Mouse (Mus musculus): ENCODE data around the gene Sbf1. TPM values are rescaled to one million over a fixed set of nuclear protein-coding genes. Genes with fewer than 3 reads are reported as not detected.

Gene Sbf1
- polyA plus RNA-seq, 1 experiment from 2014 or later: 35.1 TPM

DNA sequence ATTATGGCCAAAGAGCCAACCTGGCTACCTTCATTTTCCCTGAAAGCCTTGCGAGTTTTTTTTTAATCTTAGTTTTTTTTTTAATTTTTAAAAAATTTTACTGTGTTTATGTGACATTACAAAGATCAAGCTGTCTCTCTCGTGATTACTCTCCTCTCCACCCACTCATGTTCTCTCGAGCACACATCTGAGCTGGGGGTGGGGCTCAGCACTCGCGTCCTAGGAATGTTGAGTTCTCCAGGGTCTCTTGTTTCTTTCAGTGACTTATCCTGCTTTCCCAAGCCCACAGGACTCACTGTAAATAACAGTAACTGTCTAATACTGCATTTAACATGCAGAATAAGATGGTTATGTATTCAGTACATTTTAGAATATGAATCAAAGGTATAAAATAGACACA is 50.6 kb downstream of the Sbf1 start:
- ATAC-seq: no peak
- Histone ChIP-seq H3K36me3 (peaks cover 9% of the 10 kb centered on the region), H3K4me1 (replicated peaks) (no peaks in the 10 kb centered on the region), H3K4me2 (replicated peaks) (no peak overlapping the region), H3K9me3 (no peaks in the 10 kb centered on the region), H3K27ac (no peak overlapping the region), H3K4me3 (replicated peaks) (no peak overlapping the region), H3K27me3 (replicated peaks) (no peaks in the 10 kb centered on the region), H3K9ac (no peak overlapping the region)
- 72% methylated on average over 5 of the region's 5 CpGs for WGBS

- Histone ChIP-seq H3K9ac (no peak overlapping the region), H3K36me3 (0 out of 2 replicates have a peak, but pooled peaks cover 7% of the 10 kb centered on the region), H3K27me3 (replicated peaks) (no peaks in the 10 kb centered on the region), H3K4me2 (replicated peaks) (no peak overlapping the region), H3K9me3 (no peaks in the 10 kb centered on the region), H3K4me1 (replicated peaks) (no peaks in the 10 kb centered on the region), H3K27ac (no peak overlapping the region), H3K4me3 (replicated peaks) (no peak overlapping the region)
- 94% methylated on average over 5 of the region's 5 CpGs for WGBS
- ATAC-seq: no peak
Measured at GRCm38 (mm10) chr15:89258997-89259396, 56.1 kb downstream of the Sbf1 start.

- 0 out of 2 replicates have a peak, but pooled peaks cover 4% of the 10 kb centered on the region for H3K36me3 ChIP-seq
- WGBS: 93% methylated on average over 4 of the region's 4 CpGs
- H3K4me3 ChIP-seq (replicated peaks): no peak overlapping the region
- H3K4me1 ChIP-seq (replicated peaks): no peaks in the 10 kb centered on the region
- H3K9ac ChIP-seq: no peak overlapping the region
- H3K27ac ChIP-seq: no peak overlapping the region
- H3K4me2 ChIP-seq (replicated peaks): no peak overlapping the region
- no peaks in the 10 kb centered on the region for H3K9me3 ChIP-seq
- no peak for ATAC-seq
- no peaks in the 10 kb centered on the region for H3K27me3 ChIP-seq (replicated peaks)
Measured at GRCm38 (mm10) chr15:89255330-89255729, 59.8 kb downstream of the Sbf1 start.

- Histone ChIP-seq H3K27ac (no peak overlapping the region), H3K4me1 (replicated peaks) (no peaks in the 10 kb centered on the region)
- WGBS: 81% methylated on average over 6 of the region's 6 CpGs
Measured at GRCm38 (mm10) chr15:89249063-89249462, 66.0 kb downstream of the Sbf1 start.

DNA sequence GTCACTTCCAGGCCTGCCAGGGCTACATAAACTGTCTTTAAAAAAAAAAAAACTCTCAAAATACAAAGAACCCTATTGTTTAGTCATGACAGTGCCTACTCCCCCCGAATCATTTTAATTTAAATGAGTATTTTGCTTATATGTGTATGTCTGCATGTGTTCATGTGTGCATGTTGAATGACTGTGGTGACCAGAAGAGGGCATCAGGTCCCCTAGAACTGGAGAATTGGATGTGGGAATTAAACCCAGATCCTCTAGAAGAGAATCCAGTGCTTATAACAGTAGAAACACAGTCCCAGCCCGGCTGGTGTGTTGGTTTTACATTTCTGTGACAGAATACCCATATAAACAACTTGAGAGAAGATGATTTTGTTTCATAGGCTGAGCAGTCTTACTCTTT is 74.1 kb downstream of the Sbf1 start:
- no peak for ATAC-seq
- 63% methylated on average over 2 of the region's 2 CpGs for WGBS
- Histone ChIP-seq H3K4me2 (replicated peaks) (no peak overlapping the region), H3K27me3 (replicated peaks) (no peaks in the 10 kb centered on the region), H3K36me3 (no peaks in the 10 kb centered on the region), H3K9ac (no peak overlapping the region), H3K4me1 (replicated peaks) (no peaks in the 10 kb centered on the region), H3K4me3 (replicated peaks) (no peak overlapping the region), H3K27ac (no peak overlapping the region), H3K9me3 (no peaks in the 10 kb centered on the region)

More at GRCm38 (mm10) chr15:89249063-89249462, 66.0 kb downstream of the Sbf1 start:
- H3K27me3 ChIP-seq (replicated peaks): no peaks in the 10 kb centered on the region
- no peaks in the 10 kb centered on the region for H3K36me3 ChIP-seq
- no peak for ATAC-seq
- H3K9me3 ChIP-seq: no peaks in the 10 kb centered on the region
- H3K4me3 ChIP-seq (replicated peaks): no peak overlapping the region
- H3K9ac ChIP-seq: no peak overlapping the region
- no peak overlapping the region for H3K4me2 ChIP-seq (replicated peaks)

DNA sequence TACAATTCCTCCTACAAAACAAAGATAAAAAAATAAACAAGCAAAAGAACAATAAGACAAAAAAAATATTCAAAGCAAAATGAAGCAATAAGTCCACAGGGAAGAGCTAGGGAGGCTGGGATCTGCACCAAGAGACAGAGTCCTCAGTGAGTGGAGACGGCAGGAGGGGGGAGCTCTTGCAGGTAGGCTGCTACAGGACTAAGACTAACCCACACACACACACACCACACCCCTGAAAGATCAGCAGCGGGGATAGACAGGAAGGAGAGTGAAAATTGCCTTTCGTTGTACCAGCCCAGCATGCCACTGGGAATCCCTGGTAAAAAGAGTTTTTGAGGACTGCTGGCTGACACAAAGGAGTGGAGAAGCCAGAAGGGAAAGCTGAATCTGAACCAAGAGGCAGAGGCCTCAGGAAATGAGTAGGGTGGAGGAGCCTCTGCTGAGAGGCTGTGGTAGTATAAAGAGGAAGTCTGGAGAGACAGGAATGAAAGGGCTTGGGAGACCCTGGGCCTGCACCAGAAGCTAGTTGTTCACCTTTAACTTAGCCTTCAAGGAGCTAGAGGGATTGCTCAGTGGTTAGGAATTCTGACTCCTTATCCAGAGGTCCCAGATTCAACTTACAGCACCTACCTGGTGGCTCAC is 75.2 kb downstream of the Sbf1 start:
- H3K4me1 ChIP-seq (replicated peaks): no peaks in the 10 kb centered on the region
- 60% methylated on average over 3 of the region's 3 CpGs for WGBS
- no peak overlapping the region for H3K4me2 ChIP-seq (replicated peaks)
- H3K4me3 ChIP-seq (replicated peaks): no peak overlapping the region
- H3K27me3 ChIP-seq (replicated peaks): no peaks in the 10 kb centered on the region
- ATAC-seq: no peak
- H3K36me3 ChIP-seq: no peaks in the 10 kb centered on the region
- no peak overlapping the region for H3K9ac ChIP-seq
- H3K9me3 ChIP-seq: no peaks in the 10 kb centered on the region
- no peak overlapping the region for H3K27ac ChIP-seq

Other genes with a start within 250 kb of the Sbf1 start
- gene Trabd, start 240.2 kb downstream of the Sbf1 start, polyA plus RNA-seq (2015; fragmentation: Nextera tagmentation; extraction: Ambion mirVana): 46.4 and 56.6 TPM in 2 replicates
- gene Selenoo, start 226.2 kb downstream of the Sbf1 start, polyA plus RNA-seq (2015; fragmentation: Nextera tagmentation; extraction: Ambion mirVana): 15.9 and 17.6 TPM in 2 replicates
- 10.5 and 12.6 TPM in 2 replicates for gene Tubgcp6, start 192.2 kb downstream of the Sbf1 start, polyA plus RNA-seq (2015; fragmentation: Nextera tagmentation; extraction: Ambion mirVana)
- 20.3 and 20.8 TPM in 2 replicates for gene Hdac10, start 186.6 kb downstream of the Sbf1 start, polyA plus RNA-seq (2015; fragmentation: Nextera tagmentation; extraction: Ambion mirVana)
- 3.6 and 4.2 TPM in 2 replicates for gene Mapk12, start 174.6 kb downstream of the Sbf1 start, polyA plus RNA-seq (2015; fragmentation: Nextera tagmentation; extraction: Ambion mirVana)
- 5.8 and 6.0 TPM in 2 replicates for gene Mapk11, start 165.7 kb downstream of the Sbf1 start, polyA plus RNA-seq (2015; fragmentation: Nextera tagmentation; extraction: Ambion mirVana)
- 107 and 118 TPM in 2 replicates for gene Plxnb2, start 134.5 kb downstream of the Sbf1 start, polyA plus RNA-seq (2015; fragmentation: Nextera tagmentation; extraction: Ambion mirVana)
- 12.1 and 13.1 TPM in 2 replicates for gene Dennd6b, start 118.8 kb downstream of the Sbf1 start, polyA plus RNA-seq (2015; fragmentation: Nextera tagmentation; extraction: Ambion mirVana)
- gene Ppp6r2, start 103.8 kb downstream of the Sbf1 start, polyA plus RNA-seq (2015; fragmentation: Nextera tagmentation; extraction: Ambion mirVana): 21.6 and 23.9 TPM in 2 replicates
- gene Adm2, start 7.4 kb upstream of the Sbf1 start, polyA plus RNA-seq (2015; fragmentation: Nextera tagmentation; extraction: Ambion mirVana): 1.4 and 1.5 TPM in 2 replicates
- 0.32 and 0.36 TPM in 2 replicates for gene Miox, start 19.1 kb upstream of the Sbf1 start, polyA plus RNA-seq (2015; fragmentation: Nextera tagmentation; extraction: Ambion mirVana)
- gene Lmf2, start 40.3 kb upstream of the Sbf1 start, polyA plus RNA-seq (2015; fragmentation: Nextera tagmentation; extraction: Ambion mirVana): 55.2 and 58.0 TPM in 2 replicates
- 131 and 138 TPM in 2 replicates for gene Ncaph2, start 40.4 kb upstream of the Sbf1 start, polyA plus RNA-seq (2015; fragmentation: Nextera tagmentation; extraction: Ambion mirVana)
- 10.4 and 12.8 TPM in 2 replicates for gene Sco2, start 58.5 kb upstream of the Sbf1 start, polyA plus RNA-seq (2015; fragmentation: Nextera tagmentation; extraction: Ambion mirVana)
- 1.4 and 1.5 TPM in 2 replicates for gene Tymp, start 61.7 kb upstream of the Sbf1 start, polyA plus RNA-seq (2015; fragmentation: Nextera tagmentation; extraction: Ambion mirVana)
- gene Odf3b, start 64.0 kb upstream of the Sbf1 start, polyA plus RNA-seq (2015; fragmentation: Nextera tagmentation; extraction: Ambion mirVana): 0.37 and 0.67 TPM in 2 replicates
- not detected in 2 replicates for gene Klhdc7b, start 69.6 kb upstream of the Sbf1 start, polyA plus RNA-seq (2015; fragmentation: Nextera tagmentation; extraction: Ambion mirVana)
- 0.72 TPM in 1 of 2 replicates, not detected in the other for gene Syce3, start 95.2 kb upstream of the Sbf1 start, polyA plus RNA-seq (2015; fragmentation: Nextera tagmentation; extraction: Ambion mirVana)
- 0.47 and 0.69 TPM in 2 replicates for gene Cpt1b, start 110.6 kb upstream of the Sbf1 start, polyA plus RNA-seq (2015; fragmentation: Nextera tagmentation; extraction: Ambion mirVana)
- 2.5 and 2.8 TPM in 2 replicates for gene C730034F03Rik, start 114.3 kb upstream of the Sbf1 start, polyA plus RNA-seq (2015; fragmentation: Nextera tagmentation; extraction: Ambion mirVana)
- not detected in 2 replicates for gene Gm44502, start 114.4 kb upstream of the Sbf1 start, polyA plus RNA-seq (2015; fragmentation: Nextera tagmentation; extraction: Ambion mirVana)
- gene Chkb, start 114.6 kb upstream of the Sbf1 start, polyA plus RNA-seq (2015; fragmentation: Nextera tagmentation; extraction: Ambion mirVana): 52.6 and 61.8 TPM in 2 replicates
- 4.1 and 4.5 TPM in 2 replicates for gene Mapk8ip2, start 138.6 kb upstream of the Sbf1 start, polyA plus RNA-seq (2015; fragmentation: Nextera tagmentation; extraction: Ambion mirVana)
- gene Arsa, start 162.1 kb upstream of the Sbf1 start, polyA plus RNA-seq (2015; fragmentation: Nextera tagmentation; extraction: Ambion mirVana): 22.5 and 26.0 TPM in 2 replicates
- 1.2 and 1.3 TPM in 2 replicates for gene Shank3, start 184.3 kb upstream of the Sbf1 start, polyA plus RNA-seq (2015; fragmentation: Nextera tagmentation; extraction: Ambion mirVana)